Mouse (Mus musculus): Measurements from ENCODE around the gene Entpd1. TPM values are rescaled to one million over a fixed set of nuclear protein-coding genes. Genes with fewer than 3 reads are reported as not detected.
"Not testable (repeated sequence)": the region's sequence is repeated elsewhere in the genome, so short reads cannot be mapped to it uniquely, and the experiment has no call there.

Entpd1 gene
- polyA plus RNA-seq, 1 experiment from 2014 or later = 11.2 TPM

GRCm38 (mm10) chr19:40589530-40589880 is 22.7 kb upstream of the Entpd1 start:
- H3K36me3 ChIP-seq = 0 out of 2 replicates have a peak, but pooled peaks cover 7% of the 10 kb centered on the region
- WGBS = 2% methylated on average over 10 of the region's 10 CpGs
- H3K27ac ChIP-seq = peak overlapping the region; percentile 80
- H3K9me3 ChIP-seq = no peaks in the 10 kb centered on the region
- peak overlapping the region; percentile 73 for H3K4me2 ChIP-seq
- no peak for ATAC-seq (ENCODE audit: insufficient number of reproducible peaks, low FRiP score, low TSS enrichment, low read depth)
- no peaks in the 10 kb centered on the region for H3K27me3 ChIP-seq
- peak overlapping the region; percentile 89 for H3K4me3 ChIP-seq
- 0 out of 2 replicates have a peak overlapping the region, but pooled peaks have one; percentile 26 for H3K9ac ChIP-seq
- H3K4me1 ChIP-seq = peaks cover 15% of the 10 kb centered on the region; the same call in 1 of the 2 replicates

- H3K27me3 ChIP-seq = no peaks in the 10 kb centered on the region
- 87% methylated on average over 3 of the region's 3 CpGs for WGBS
- H3K4me3 ChIP-seq = no peak overlapping the region
- ATAC-seq (ENCODE audit: insufficient number of reproducible peaks, low FRiP score, low TSS enrichment, low read depth) = no peak
- no peaks in the 10 kb centered on the region for H3K4me1 ChIP-seq
- H3K9me3 ChIP-seq = no peaks in the 10 kb centered on the region
- H3K36me3 ChIP-seq = peaks cover 10% of the 10 kb centered on the region; the same call in 1 of the 2 replicates
- no peak overlapping the region for H3K9ac ChIP-seq
- no peak overlapping the region for H3K4me2 ChIP-seq
- H3K27ac ChIP-seq = no peak overlapping the region
Observed at GRCm38 (mm10) chr19:40595231-40595630, 16.9 kb upstream of the Entpd1 start.

- Histone ChIP-seq H3K36me3 (peaks cover 10% of the 10 kb centered on the region; the same call in 1 of the 2 replicates), H3K9ac (no peak overlapping the region), H3K4me3 (no peak overlapping the region), H3K4me2 (no peak overlapping the region), H3K9me3 (no peaks in the 10 kb centered on the region), H3K27me3 (no peaks in the 10 kb centered on the region), H3K27ac (no peak overlapping the region), H3K4me1 (no peaks in the 10 kb centered on the region)
- no peak for ATAC-seq (ENCODE audit: insufficient number of reproducible peaks, low FRiP score, low TSS enrichment, low read depth)
- WGBS = 63% methylated on average over 8 of the region's 8 CpGs
Observed at GRCm38 (mm10) chr19:40595831-40596230, 16.3 kb upstream of the Entpd1 start.

GRCm38 (mm10) chr19:40600846-40601245 is 11.3 kb upstream of the Entpd1 start:
- H3K9me3 ChIP-seq; H3K4me1 ChIP-seq; H3K9ac ChIP-seq; H3K4me3 ChIP-seq; H3K4me2 ChIP-seq; ATAC-seq (ENCODE audit: insufficient number of reproducible peaks, low FRiP score, low TSS enrichment, low read depth); H3K27me3 ChIP-seq; H3K27ac ChIP-seq: not testable (repeated sequence)
- H3K36me3 ChIP-seq = peaks cover 23% of the 10 kb centered on the region
- WGBS = 87% methylated on average over 5 of the region's 5 CpGs

- no peak overlapping the region for H3K9ac ChIP-seq
- WGBS = 82% methylated on average over 3 of the region's 3 CpGs
- no peak overlapping the region for H3K27ac ChIP-seq
- no peak for ATAC-seq (ENCODE audit: insufficient number of reproducible peaks, low FRiP score, low TSS enrichment, low read depth)
- no peaks in the 10 kb centered on the region for H3K9me3 ChIP-seq
- peaks cover 33% of the 10 kb centered on the region for H3K36me3 ChIP-seq
- H3K4me3 ChIP-seq = no peak overlapping the region
- H3K27me3 ChIP-seq = no peaks in the 10 kb centered on the region
- no peaks in the 10 kb centered on the region for H3K4me1 ChIP-seq
- H3K4me2 ChIP-seq = no peak overlapping the region
Observed at GRCm38 (mm10) chr19:40601870-40602269, 10.3 kb upstream of the Entpd1 start.

- WGBS = 90% methylated on average over 9 of the region's 9 CpGs
- Histone ChIP-seq H3K36me3 (peaks cover 52% of the 10 kb centered on the region), H3K9me3 (no peaks in the 10 kb centered on the region), H3K27me3 (no peaks in the 10 kb centered on the region), H3K9ac (no peak overlapping the region), H3K4me2 (no peak overlapping the region), H3K4me1 (no peaks in the 10 kb centered on the region), H3K4me3 (no peak overlapping the region), H3K27ac (no peak overlapping the region)
- no peak for ATAC-seq (ENCODE audit: insufficient number of reproducible peaks, low FRiP score, low TSS enrichment, low read depth)
Observed at GRCm38 (mm10) chr19:40605189-40605588, 7.0 kb upstream of the Entpd1 start.

GRCm38 (mm10) chr19:40607676-40608075 is 4.5 kb upstream of the Entpd1 start:
- H3K4me3 ChIP-seq = no peak overlapping the region
- H3K9me3 ChIP-seq = no peaks in the 10 kb centered on the region
- no peak for ATAC-seq (ENCODE audit: insufficient number of reproducible peaks, low FRiP score, low TSS enrichment, low read depth)
- no peak overlapping the region for H3K27ac ChIP-seq
- WGBS = 85% methylated on average over 6 of the region's 6 CpGs
- H3K4me2 ChIP-seq = no peak overlapping the region
- no peak overlapping the region for H3K9ac ChIP-seq
- H3K4me1 ChIP-seq = peaks cover 12% of the 10 kb centered on the region; the same call in 1 of the 2 replicates
- no peaks in the 10 kb centered on the region for H3K27me3 ChIP-seq
- H3K36me3 ChIP-seq = peaks cover 42% of the 10 kb centered on the region

- Histone ChIP-seq H3K9me3 (no peaks in the 10 kb centered on the region), H3K4me2 (no peak overlapping the region), H3K36me3 (no peaks in the 10 kb centered on the region), H3K9ac (no peak overlapping the region), H3K4me1 (peaks cover 12% of the 10 kb centered on the region; the same call in 1 of the 2 replicates), H3K4me3 (no peak overlapping the region), H3K27me3 (no peaks in the 10 kb centered on the region), H3K27ac (no peak overlapping the region)
- ATAC-seq (ENCODE audit: insufficient number of reproducible peaks, low FRiP score, low TSS enrichment, low read depth) = no peak
- 49% methylated on average over 7 of the region's 7 CpGs for WGBS
Observed at GRCm38 (mm10) chr19:40614811-40615210, 2.6 kb downstream of the Entpd1 start.

- no peaks in the 10 kb centered on the region for H3K9me3 ChIP-seq
- H3K9ac ChIP-seq = no peak overlapping the region
- peaks cover 9% of the 10 kb centered on the region; the same call in 1 of the 2 replicates for H3K4me1 ChIP-seq
- no peaks in the 10 kb centered on the region for H3K36me3 ChIP-seq
- 52% methylated on average over 7 of the region's 7 CpGs for WGBS
- ATAC-seq (ENCODE audit: insufficient number of reproducible peaks, low FRiP score, low TSS enrichment, low read depth) = no peak
- no peak overlapping the region for H3K4me2 ChIP-seq
- no peaks in the 10 kb centered on the region for H3K27me3 ChIP-seq
- H3K27ac ChIP-seq = no peak overlapping the region
- no peak overlapping the region for H3K4me3 ChIP-seq
Observed at GRCm38 (mm10) chr19:40616021-40616420, 3.9 kb downstream of the Entpd1 start.

GRCm38 (mm10) chr19:40621616-40622015 is 9.4 kb downstream of the Entpd1 start:
- not testable (repeated sequence) for H3K36me3 ChIP-seq; H3K4me2 ChIP-seq; ATAC-seq (ENCODE audit: insufficient number of reproducible peaks, low FRiP score, low TSS enrichment, low read depth); H3K9ac ChIP-seq; H3K9me3 ChIP-seq; H3K27me3 ChIP-seq; H3K4me3 ChIP-seq; H3K4me1 ChIP-seq; H3K27ac ChIP-seq
- WGBS = 41% methylated on average over 18 of the region's 26 CpGs

- Histone ChIP-seq H3K9me3 (no peaks in the 10 kb centered on the region), H3K4me1 (no peaks in the 10 kb centered on the region), H3K27me3 (no peaks in the 10 kb centered on the region), H3K27ac (no peak overlapping the region), H3K4me3 (no peak overlapping the region), H3K4me2 (no peak overlapping the region), H3K9ac (no peak overlapping the region), H3K36me3 (no peaks in the 10 kb centered on the region)
- no peak for ATAC-seq (ENCODE audit: insufficient number of reproducible peaks, low FRiP score, low TSS enrichment, low read depth)
- 28% methylated on average over 12 of the region's 12 CpGs for WGBS
Observed at GRCm38 (mm10) chr19:40625935-40626334, 13.8 kb downstream of the Entpd1 start.

GRCm38 (mm10) chr19:40628950-40629349 is 16.8 kb downstream of the Entpd1 start:
- Histone ChIP-seq H3K27me3 (no peaks in the 10 kb centered on the region), H3K9ac (no peak overlapping the region), H3K4me1 (no peaks in the 10 kb centered on the region), H3K4me3 (no peak overlapping the region), H3K9me3 (no peaks in the 10 kb centered on the region), H3K27ac (no peak overlapping the region), H3K36me3 (no peaks in the 10 kb centered on the region), H3K4me2 (no peak overlapping the region)
- no peak for ATAC-seq (ENCODE audit: insufficient number of reproducible peaks, low FRiP score, low TSS enrichment, low read depth)

- ATAC-seq (ENCODE audit: insufficient number of reproducible peaks, low FRiP score, low TSS enrichment, low read depth) = no peak
- H3K27ac ChIP-seq = no peak overlapping the region
- H3K9me3 ChIP-seq = no peaks in the 10 kb centered on the region
- H3K4me2 ChIP-seq = no peak overlapping the region
- no peaks in the 10 kb centered on the region for H3K27me3 ChIP-seq
- H3K4me3 ChIP-seq = no peak overlapping the region
- 62% methylated on average over 3 of the region's 3 CpGs for WGBS
- H3K4me1 ChIP-seq = no peaks in the 10 kb centered on the region
- H3K9ac ChIP-seq = no peak overlapping the region
- H3K36me3 ChIP-seq = no peaks in the 10 kb centered on the region
Observed at GRCm38 (mm10) chr19:40630096-40630495, 17.9 kb downstream of the Entpd1 start.
